24 mouse cellular contexts compared by ENCODE assay signal in genomic region chr19:54693094-54693493, GRCm38 (mm10).
DNase-seq lines count a peak whose midpoint lies in the region; ATAC-seq and TF ChIP-seq lines count a peak whose summit lies in the region.
"Had no signal": no experiment of that assay in that cellular context is flagged by ENCODE, and none has a peak within 500 bp of the region (broad histone marks: within the 10 kb centered on the region; RNA-seq: fewer than 3 reads in every experiment).

No protein-coding gene starts in this region.

- in situ Hi-C loops in Patski (cut with MboI; ENCODE audit: low pct_unique_long_range_greater_than_20kb), result no loop called here

- H3K27me3 ChIP-seq in C2C12 (ENCODE audit: control insufficient read depth, insufficient read depth, insufficient read length), result no peaks in the 10 kb centered on the region
- H3K27me3 ChIP-seq in Patski, result peaks cover 28% of the 10 kb centered on the region
- no peaks in the 10 kb centered on the region for H3K27me3 ChIP-seq in kidney, embryonic 14.5 days (ENCODE audit: control insufficient read depth, insufficient read depth, low read length)
- H3K27me3 ChIP-seq: embryonic facial prominence, embryonic 13.5 days; embryonic facial prominence, embryonic 15.5 days; forebrain, embryonic 12.5 days had no signal

- H3K79me2 ChIP-seq in C2C12 (ENCODE audit: control insufficient read depth, insufficient read depth), result no peaks in the 10 kb centered on the region

- no peak overlapping the region for H3K9ac ChIP-seq in kidney, embryonic 14.5 days (ENCODE audit: low read depth, low read length)
- H3K9ac ChIP-seq: embryonic facial prominence, embryonic 13.5 days; embryonic facial prominence, embryonic 15.5 days; forebrain, embryonic 12.5 days had no signal

- H3ac ChIP-seq in C2C12 (ENCODE audit: control insufficient read depth, insufficient read length, low read depth), result no peak overlapping the region

- H3K4me1 ChIP-seq in kidney, embryonic 14.5 days (ENCODE audit: control insufficient read depth, insufficient read depth, low read length), result no peaks in the 10 kb centered on the region
- H3K4me1 ChIP-seq: embryonic facial prominence, embryonic 13.5 days; embryonic facial prominence, embryonic 15.5 days; forebrain, embryonic 10.5 days; forebrain, embryonic 12.5 days had no signal

- WGBS in kidney, embryonic 14.5 days, result 85% methylated on average over 1 of the region's 1 CpGs

- DNase-seq in 3T3-L1 (ENCODE audit: low read depth, low spot score) (peak; percentile 80), Patski (ENCODE audit: low read depth, low spot score) (no peak)
- DNase-seq in kidney, adult 8-10 months, result no peak
- DNase-seq in heart, adult 8-10 months (ENCODE audit: low spot score), result no peak
- DNase-seq: adrenal gland, adult 2 months; adrenal gland, postnatal 10 days; adrenal gland, postnatal 25 days; B cell, adult 2 months; cerebellum, adult 11 months; cerebellum, adult 18-20 months; cerebellum, adult 8-10 months; cerebellum, adult 9-11 months; cerebellum, postnatal 14 days; cerebellum, postnatal 36 days; embryo, embryonic 11 days had no signal

- H3K4me3 ChIP-seq in C2C12 (ENCODE audit: insufficient read depth, poor library complexity, severe bottlenecking), result no peak overlapping the region
- no peak overlapping the region for H3K4me3 ChIP-seq in kidney, embryonic 14.5 days (ENCODE audit: low read length)
- H3K4me3 ChIP-seq: embryonic facial prominence, embryonic 13.5 days; embryonic facial prominence, embryonic 15.5 days; erythroblast, embryonic 14.5 days; forebrain, embryonic 10.5 days; forebrain, embryonic 12.5 days had no signal

- H3K27ac ChIP-seq in kidney, embryonic 14.5 days (ENCODE audit: low read depth, low read length), result no peak overlapping the region
- H3K27ac ChIP-seq: embryonic facial prominence, embryonic 13.5 days; embryonic facial prominence, embryonic 15.5 days; forebrain, embryonic 10.5 days; forebrain, embryonic 12.5 days had no signal

- no peaks in the 10 kb centered on the region for H3K9me3 ChIP-seq in kidney, embryonic 14.5 days (ENCODE audit: control insufficient read depth, low read length)
- H3K9me3 ChIP-seq: embryonic facial prominence, embryonic 13.5 days; embryonic facial prominence, embryonic 15.5 days; forebrain, embryonic 10.5 days; forebrain, embryonic 12.5 days had no signal

- no peaks in the 10 kb centered on the region for H3K36me3 ChIP-seq in C2C12 (ENCODE audit: control insufficient read depth, insufficient read depth)
- H3K36me3 ChIP-seq in kidney, embryonic 14.5 days (ENCODE audit: control insufficient read depth, insufficient read depth, low read length), result no peaks in the 10 kb centered on the region
- H3K36me3 ChIP-seq: embryonic facial prominence, embryonic 13.5 days; embryonic facial prominence, embryonic 15.5 days; forebrain, embryonic 10.5 days; forebrain, embryonic 12.5 days had no signal

- no peak overlapping the region for H3K4me2 ChIP-seq in kidney, embryonic 14.5 days (replicated peaks; ENCODE audit: low read depth, low read length)
- H3K4me2 ChIP-seq: embryonic facial prominence, embryonic 13.5 days; embryonic facial prominence, embryonic 15.5 days; forebrain, embryonic 12.5 days had no signal

- TF ChIP-seq CTCF in C2C12 (IDR thresholded peaks at IDR 0.05; ENCODE audit: control insufficient read depth, insufficient read depth, insufficient read length), result no peak
- TF ChIP-seq CTCF in Patski (IDR thresholded peaks at IDR 0.05), result no peak

- peak; percentile 47 for ATAC-seq in Patski
- ATAC-seq in kidney, embryonic 14.5 days (ENCODE audit: low FRiP score, low TSS enrichment), result no peak
- ATAC-seq: forebrain, embryonic 14.5 days; forebrain, embryonic 16.5 days had no signal

- POLR2A ChIA-PET in Patski (lab: Charles Lee), result no interaction called here

- H3K79me3 ChIP-seq in C2C12 (ENCODE audit: low read depth), result no peaks in the 10 kb centered on the region

- CTCF ChIA-PET in Patski (lab: Charles Lee), result no interaction called here

TF ChIP-seq in C2C12, 6 proteins besides CTCF, POLR2A, EP300 and RAD21:
- peak; percentile 51 for TF ChIP-seq MYOD1 (IDR thresholded peaks at IDR 0.05; ENCODE audit: control insufficient read depth, insufficient read length, low read depth)
- TF ChIP-seq FOSL1 (IDR thresholded peaks at IDR 0.05; ENCODE audit: insufficient read depth, low read length, poor library complexity, severe bottlenecking), result peak; percentile 71
- TF ChIP-seq MYOG (IDR thresholded peaks at IDR 0.05; ENCODE audit: control insufficient read depth, extremely low read depth, insufficient read length), result no peak
- no peak for TF ChIP-seq MAX (IDR thresholded peaks at IDR 0.05)
- peak; percentile 34 for TF ChIP-seq CEBPB (IDR thresholded peaks at IDR 0.05; ENCODE audit: low read depth)
TF ChIP-seq in C2C12: peak in this region for 3.
